Mouse (Mus musculus): ENCODE results near the gene Syndig1l.

The Syndig1l gene

DNA sequence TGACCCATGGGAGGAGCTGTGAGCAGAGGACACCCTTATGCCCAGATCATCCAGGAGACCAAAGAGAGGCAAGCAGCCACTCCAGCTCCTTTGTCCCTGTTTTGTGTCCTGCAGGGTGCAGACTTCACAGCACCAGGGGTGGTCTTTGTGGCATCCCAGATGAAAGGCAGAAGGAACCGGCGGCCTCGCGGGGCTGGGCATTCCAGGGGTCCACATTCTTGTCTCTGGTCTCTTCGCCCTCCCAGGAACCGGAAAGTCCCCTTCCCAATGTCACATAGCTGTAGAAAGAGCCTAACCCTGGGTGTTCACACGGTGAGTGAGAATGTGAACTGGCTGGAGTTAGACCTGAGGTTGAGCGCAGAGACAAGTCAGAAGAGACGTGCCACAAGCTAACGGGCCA lies 27.0 kb downstream of the Syndig1l start:
- DNase-seq, result no peak

DNA sequence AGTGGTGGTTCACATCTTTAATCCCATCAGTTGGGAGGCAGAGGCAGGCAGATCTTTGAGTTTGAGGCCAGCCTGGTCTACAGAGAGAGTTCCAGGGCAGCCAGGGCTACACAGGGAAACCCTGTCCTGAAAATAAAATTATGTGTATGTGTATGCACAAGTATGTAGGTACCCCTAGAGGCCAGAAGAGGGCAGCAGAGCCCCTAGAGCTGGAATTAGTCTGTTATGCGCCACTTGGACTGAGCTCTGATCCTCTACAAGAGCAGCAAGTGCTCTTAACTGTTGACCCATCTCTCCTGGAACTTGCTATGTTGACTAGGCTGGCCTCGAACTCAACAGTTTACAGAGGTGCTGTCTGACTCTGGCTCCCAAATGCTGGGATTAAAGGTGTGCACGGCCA lies 28.1 kb downstream of the Syndig1l start:
- DNase-seq, result no peak

DNA sequence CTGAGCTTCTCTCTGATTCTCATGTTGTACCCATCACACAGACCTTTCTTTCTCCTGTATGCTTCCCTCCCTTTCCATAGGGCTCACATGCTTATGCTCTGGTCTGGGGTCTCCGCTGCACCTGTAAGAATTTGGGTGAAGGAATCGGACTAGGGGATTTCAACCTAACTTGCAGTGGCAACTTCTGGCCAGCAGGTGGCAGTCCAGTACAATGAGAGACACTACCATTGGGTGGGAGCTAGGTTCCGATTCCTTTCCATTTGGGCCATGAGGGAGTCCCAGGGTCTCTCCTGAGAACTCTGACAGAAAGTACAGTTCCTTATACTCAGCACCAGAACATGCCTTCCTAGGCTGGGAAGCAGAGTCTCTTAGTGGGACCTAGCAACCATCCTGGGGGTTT lies 44.7 kb downstream of the Syndig1l start:
- peak; percentile 89 for DNase-seq

DNA sequence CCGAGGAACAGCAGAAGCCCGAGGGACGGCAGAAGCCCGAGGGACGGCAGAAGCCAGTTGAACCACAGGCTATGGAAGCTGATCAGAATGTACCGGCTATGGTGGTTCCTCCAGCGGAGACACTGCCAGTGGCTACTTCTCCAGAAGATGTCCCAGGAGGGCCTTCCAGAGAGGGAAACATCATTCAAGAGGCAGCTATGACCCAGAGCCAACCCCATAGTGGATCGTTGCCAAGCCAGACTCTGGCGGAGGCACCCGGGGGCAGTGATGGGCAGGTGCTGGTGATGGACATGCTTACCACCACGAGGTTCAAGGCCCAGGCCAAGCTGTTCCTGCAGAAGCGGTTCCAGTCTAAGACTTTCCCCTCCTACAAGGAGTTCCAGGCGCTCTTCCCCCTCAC lies 48.4 kb downstream of the Syndig1l start:
- DNase-seq, result no peak

DNA sequence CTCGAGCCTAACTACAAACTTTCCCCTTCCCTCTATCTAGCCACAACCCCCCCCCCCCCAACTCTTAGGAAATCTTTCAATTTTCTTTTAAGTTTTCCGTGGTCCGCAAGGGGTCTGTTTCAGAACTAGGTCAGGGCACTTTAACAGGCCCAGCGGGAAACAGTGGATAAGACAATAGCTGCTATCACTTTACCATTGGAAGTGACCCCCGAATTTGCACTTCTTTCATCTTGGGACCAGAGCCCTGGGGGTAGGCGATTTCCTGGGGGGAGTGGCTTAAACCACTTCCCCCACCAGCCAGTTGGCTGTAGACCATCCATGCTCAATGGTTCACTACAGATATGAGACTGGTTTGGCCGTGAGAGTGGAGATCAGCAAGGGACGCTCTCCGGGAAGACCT lies 58.0 kb downstream of the Syndig1l start, which contains the start of gene Vrtn:
Gene Vrtn, plus strand, starts transcription at position 366 of the 400 bp plus-strand sequence.
- DNase-seq, result no peak

DNA sequence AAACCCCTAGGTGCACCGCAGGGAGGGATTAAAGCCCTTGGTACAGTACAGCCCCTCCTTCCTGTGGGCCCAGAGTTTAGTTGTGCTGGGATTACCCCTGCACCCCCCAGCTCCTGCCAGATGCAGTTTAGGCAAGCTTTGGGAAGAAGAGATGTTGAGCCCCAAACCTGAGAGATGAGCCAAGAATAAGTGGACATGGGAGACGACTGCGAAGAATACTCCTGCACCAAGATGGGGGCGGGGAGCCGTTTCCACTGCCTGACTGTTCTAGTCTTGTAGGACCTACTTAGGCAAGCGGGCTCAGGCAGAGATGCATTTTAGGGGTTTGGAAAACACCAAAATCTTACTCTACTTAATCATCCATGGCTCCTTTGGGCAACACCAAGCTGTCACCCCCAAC lies 58.4 kb downstream of the Syndig1l start:
- no peak for DNase-seq

DNA sequence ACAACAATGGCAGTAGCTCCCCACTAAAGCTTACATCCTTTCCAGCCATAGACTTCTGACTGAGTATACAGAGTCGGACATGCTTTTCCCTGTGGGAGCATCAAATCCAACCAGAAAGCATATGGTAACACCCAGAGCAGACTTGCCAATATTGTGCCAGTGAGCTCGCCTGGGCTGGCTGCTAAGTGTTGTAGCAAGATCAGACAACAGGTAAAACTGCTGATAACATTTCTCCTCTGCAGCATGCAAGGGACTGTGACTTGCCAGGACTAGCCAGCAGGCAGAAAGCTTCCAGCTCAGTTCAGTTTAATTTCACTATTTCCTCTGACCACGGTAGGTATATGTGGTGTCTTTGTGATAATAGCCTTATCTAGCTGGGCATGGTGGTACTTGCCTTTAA lies 66.8 kb downstream of the Syndig1l start:
- no peak for DNase-seq
